12 mouse cellular contexts compared by ENCODE assay signal in genomic region chr6:20604170-20604569, GRCm38 (mm10).
DNase-seq lines count a peak whose midpoint lies in the region; ATAC-seq and TF ChIP-seq lines count a peak whose summit lies in the region.
"Had no signal": no experiment of that assay in that cellular context is flagged by ENCODE, and none has a peak within 500 bp of the region (broad histone marks: within the 10 kb centered on the region; RNA-seq: fewer than 3 reads in every experiment).

No protein-coding gene starts in this region.

- no peaks in the 10 kb centered on the region for H3K4me1 ChIP-seq in forebrain, embryonic 14.5 days (ENCODE audit: control insufficient read depth, insufficient read depth, low read length)
- peaks cover under 1% of the 10 kb centered on the region; the same call in 1 of the 2 replicates for H3K4me1 ChIP-seq in forebrain, embryonic 10.5 days
- no peaks in the 10 kb centered on the region for H3K4me1 ChIP-seq in hindbrain, postnatal 0 days (ENCODE audit: insufficient read depth, low read length)
- H3K4me1 ChIP-seq in intestine, embryonic 16.5 days (ENCODE audit: control insufficient read depth, insufficient read depth, low read length): no peaks in the 10 kb centered on the region
- H3K4me1 ChIP-seq: embryonic facial prominence, embryonic 13.5 days; heart, embryonic 15.5 days had no signal

- H3K36me3 ChIP-seq in forebrain, embryonic 14.5 days (ENCODE audit: control insufficient read depth, insufficient read depth, low read length): no peaks in the 10 kb centered on the region
- no peaks in the 10 kb centered on the region for H3K36me3 ChIP-seq in forebrain, embryonic 10.5 days (replicated peaks)
- H3K36me3 ChIP-seq in hindbrain, postnatal 0 days (ENCODE audit: insufficient read depth, low read length): no peaks in the 10 kb centered on the region
- H3K36me3 ChIP-seq in intestine, embryonic 16.5 days (ENCODE audit: control insufficient read depth, insufficient read depth, low read length): no peaks in the 10 kb centered on the region
- H3K36me3 ChIP-seq: embryonic facial prominence, embryonic 13.5 days; heart, embryonic 15.5 days had no signal

- DNase-seq in forebrain, embryonic 14.5 days (ENCODE audit: low spot score): peak; percentile 80
- DNase-seq in forebrain, embryonic 10.5 days (ENCODE audit: extremely low spot score, low spot score): no peak
- DNase-seq in right cerebral cortex, adult 2 months (ENCODE audit: low spot score in 2 of 2): peak; percentile 4 to 22
- no peak for DNase-seq in right cerebral cortex, postnatal 25 days
- DNase-seq in hindbrain, postnatal 0 days (ENCODE audit: low spot score): peak; percentile 76
- peak; percentile 48 for DNase-seq in telencephalon, adult 2 months (ENCODE audit: low read depth, low spot score)
- DNase-seq in spleen, postnatal 10 days (ENCODE audit: low spot score in 2 of 2): no peak
- DNase-seq: kidney, adult 2 months; lung, adult 2 months had no signal

- no peak for TF ChIP-seq CTCF in hindbrain, postnatal 0 days (IDR thresholded peaks at IDR 0.05; ENCODE audit: low read depth)

- H3K4me3 ChIP-seq in forebrain, embryonic 14.5 days (ENCODE audit: low read depth, low read length): no peak overlapping the region
- H3K4me3 ChIP-seq in forebrain, embryonic 10.5 days: no peak overlapping the region
- H3K4me3 ChIP-seq in hindbrain, postnatal 0 days (ENCODE audit: low read length): no peak overlapping the region
- no peak overlapping the region for H3K4me3 ChIP-seq in intestine, embryonic 16.5 days (ENCODE audit: low read length)
- H3K4me3 ChIP-seq: embryonic facial prominence, embryonic 13.5 days; heart, embryonic 15.5 days had no signal

- no peaks in the 10 kb centered on the region for H3K27me3 ChIP-seq in forebrain, embryonic 14.5 days (replicated peaks; ENCODE audit: control insufficient read depth, insufficient read depth, low read length)
- no peaks in the 10 kb centered on the region for H3K27me3 ChIP-seq in forebrain, embryonic 10.5 days (ENCODE audit: poor library complexity, severe bottlenecking)
- no peaks in the 10 kb centered on the region for H3K27me3 ChIP-seq in hindbrain, postnatal 0 days (ENCODE audit: insufficient read depth, low read length)
- no peaks in the 10 kb centered on the region for H3K27me3 ChIP-seq in intestine, embryonic 16.5 days (replicated peaks; ENCODE audit: control insufficient read depth, insufficient read depth, low read length)
- H3K27me3 ChIP-seq: embryonic facial prominence, embryonic 13.5 days; heart, embryonic 15.5 days had no signal

- no peak overlapping the region for H3K4me2 ChIP-seq in forebrain, embryonic 14.5 days (ENCODE audit: low read length)
- no peak overlapping the region for H3K4me2 ChIP-seq in hindbrain, postnatal 0 days (ENCODE audit: low read depth, low read length)
- H3K4me2 ChIP-seq in intestine, embryonic 16.5 days (ENCODE audit: low read depth, low read length): no peak overlapping the region
- H3K4me2 ChIP-seq: embryonic facial prominence, embryonic 13.5 days; heart, embryonic 15.5 days had no signal

- WGBS in forebrain, embryonic 14.5 days: 69% methylated on average over 2 of the region's 2 CpGs
- WGBS in forebrain, embryonic 10.5 days: 94% methylated on average over 2 of the region's 2 CpGs
- WGBS in hindbrain, postnatal 0 days: 71% methylated on average over 2 of the region's 2 CpGs
- whole genome bisulfite sequencing in intestine, embryonic 16.5 days: 76% methylated on average over 2 of the region's 2 CpGs

- H3K9me3 ChIP-seq in forebrain, embryonic 14.5 days (replicated peaks; ENCODE audit: control insufficient read depth, low read length): no peaks in the 10 kb centered on the region
- H3K9me3 ChIP-seq in forebrain, embryonic 10.5 days: no peaks in the 10 kb centered on the region
- no peaks in the 10 kb centered on the region for H3K9me3 ChIP-seq in hindbrain, postnatal 0 days (ENCODE audit: low read length)
- no peaks in the 10 kb centered on the region; the same call in 1 of the 2 replicates for H3K9me3 ChIP-seq in intestine, embryonic 16.5 days (ENCODE audit: control insufficient read depth, low read length)
- H3K9me3 ChIP-seq: embryonic facial prominence, embryonic 13.5 days; heart, embryonic 15.5 days had no signal

- ATAC-seq in forebrain, embryonic 14.5 days: peak; percentile 87
- peak; percentile 56 for ATAC-seq in hindbrain, postnatal 0 days
- ATAC-seq in intestine, embryonic 16.5 days: no peak

- H3K27ac ChIP-seq in forebrain, embryonic 14.5 days (ENCODE audit: low read depth, low read length): no peak overlapping the region
- H3K27ac ChIP-seq in forebrain, embryonic 10.5 days: no peak overlapping the region
- no peak overlapping the region for H3K27ac ChIP-seq in hindbrain, postnatal 0 days
- H3K27ac ChIP-seq in intestine, embryonic 16.5 days (ENCODE audit: low read length): no peak overlapping the region
- H3K27ac ChIP-seq: embryonic facial prominence, embryonic 13.5 days; heart, embryonic 15.5 days had no signal

- no peak overlapping the region for H3K9ac ChIP-seq in forebrain, embryonic 14.5 days (ENCODE audit: low read length)
- no peak overlapping the region for H3K9ac ChIP-seq in hindbrain, postnatal 0 days (replicated peaks; ENCODE audit: low read length)
- H3K9ac ChIP-seq in intestine, embryonic 16.5 days (ENCODE audit: low read depth, low read length): no peak overlapping the region
- H3K9ac ChIP-seq: embryonic facial prominence, embryonic 13.5 days; heart, embryonic 15.5 days had no signal

Comparison
In these comparisons a context has a peak if more than half of its experiments do, and no peak if none do; other contexts are left out.
1. DNase-seq: peak in forebrain, embryonic 14.5 days (single experiment), right cerebral cortex, adult 2 months (2 of 2), hindbrain, postnatal 0 days (single experiment) and telencephalon, adult 2 months (single experiment); none in forebrain, embryonic 10.5 days (single experiment), right cerebral cortex, postnatal 25 days (single experiment) and spleen, postnatal 10 days (0 of 2).